Mouse (Mus musculus) lung, postnatal 10 days (tissue): ENCODE results near the gene Lrrc7.
"Not testable (repeated sequence)": the region's sequence is repeated elsewhere in the genome, so short reads cannot be mapped to it uniquely, and the experiment has no call there.

ENCODE experiments used
- DNase-seq: peaks from one replicate; pipeline ENCODE4 v3.0.0; 2021

Lrrc7 gene

DNA sequence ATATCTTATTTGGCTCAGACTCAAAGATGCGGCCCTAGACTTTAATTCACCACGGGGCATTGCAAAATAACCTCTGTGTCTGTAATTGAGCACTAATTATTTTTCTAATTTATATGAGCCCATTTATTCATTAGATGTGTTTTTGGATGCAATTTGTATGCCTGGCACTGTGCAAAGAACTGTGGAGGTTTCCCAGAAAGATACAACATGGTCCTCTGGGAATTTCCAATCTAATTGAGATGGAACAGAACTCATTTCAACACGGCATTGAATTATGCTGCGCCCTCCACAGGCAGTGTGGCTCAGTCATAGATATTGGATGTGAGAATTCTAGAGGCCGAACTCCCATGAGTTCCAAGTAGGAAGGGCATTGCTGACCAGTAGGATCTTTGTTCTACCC, 397.6 kb downstream of the Lrrc7 start:
- no peak for DNase-seq

DNA sequence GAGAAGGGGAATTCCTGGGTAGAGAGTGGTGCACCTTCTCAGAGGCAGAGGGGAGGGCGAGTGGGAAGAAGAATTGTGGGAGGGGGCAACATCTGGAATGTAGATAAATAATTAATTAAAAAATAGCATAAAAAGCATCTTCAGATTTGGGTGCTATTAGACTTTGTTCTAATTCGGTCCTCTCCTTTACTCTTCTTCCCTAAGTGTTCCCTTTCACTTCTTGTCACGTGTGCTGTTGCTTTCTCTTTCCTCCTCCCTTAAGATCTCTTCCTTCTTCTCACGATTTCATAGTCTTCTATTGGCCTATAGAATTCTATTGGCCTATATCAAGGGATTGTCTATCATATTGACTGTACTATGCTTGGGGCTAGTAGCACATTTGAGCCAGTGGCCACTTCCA, 398.9 kb downstream of the Lrrc7 start:
- DNase-seq, result no peak

DNA sequence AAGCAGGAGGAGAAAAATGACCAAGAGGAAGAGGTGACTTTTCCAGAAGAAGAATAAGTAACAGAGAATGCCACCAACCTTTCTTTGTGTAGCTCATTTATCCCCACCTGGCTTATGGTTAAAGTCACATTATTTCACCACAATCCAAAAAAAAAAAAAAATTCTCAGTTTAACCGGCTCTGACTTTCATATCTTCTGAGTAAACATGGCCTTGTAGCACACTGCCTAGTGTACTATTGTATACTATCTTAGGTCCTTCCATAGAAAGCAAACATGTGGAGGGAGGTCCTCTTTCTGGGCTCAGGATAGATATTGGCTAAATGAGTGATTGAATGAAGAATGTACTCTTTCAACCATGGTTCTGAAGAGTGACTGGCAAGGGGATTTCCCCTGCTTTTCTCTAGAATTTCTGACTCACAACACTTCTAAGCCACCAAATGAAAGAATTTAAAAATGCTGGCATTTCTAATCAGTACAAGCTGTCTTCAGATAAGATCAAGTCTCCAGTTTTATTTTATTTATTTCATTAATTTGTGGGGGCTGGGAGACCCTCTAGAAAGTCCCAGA, 400.0 kb downstream of the Lrrc7 start:
- DNase-seq, result no peak

DNA sequence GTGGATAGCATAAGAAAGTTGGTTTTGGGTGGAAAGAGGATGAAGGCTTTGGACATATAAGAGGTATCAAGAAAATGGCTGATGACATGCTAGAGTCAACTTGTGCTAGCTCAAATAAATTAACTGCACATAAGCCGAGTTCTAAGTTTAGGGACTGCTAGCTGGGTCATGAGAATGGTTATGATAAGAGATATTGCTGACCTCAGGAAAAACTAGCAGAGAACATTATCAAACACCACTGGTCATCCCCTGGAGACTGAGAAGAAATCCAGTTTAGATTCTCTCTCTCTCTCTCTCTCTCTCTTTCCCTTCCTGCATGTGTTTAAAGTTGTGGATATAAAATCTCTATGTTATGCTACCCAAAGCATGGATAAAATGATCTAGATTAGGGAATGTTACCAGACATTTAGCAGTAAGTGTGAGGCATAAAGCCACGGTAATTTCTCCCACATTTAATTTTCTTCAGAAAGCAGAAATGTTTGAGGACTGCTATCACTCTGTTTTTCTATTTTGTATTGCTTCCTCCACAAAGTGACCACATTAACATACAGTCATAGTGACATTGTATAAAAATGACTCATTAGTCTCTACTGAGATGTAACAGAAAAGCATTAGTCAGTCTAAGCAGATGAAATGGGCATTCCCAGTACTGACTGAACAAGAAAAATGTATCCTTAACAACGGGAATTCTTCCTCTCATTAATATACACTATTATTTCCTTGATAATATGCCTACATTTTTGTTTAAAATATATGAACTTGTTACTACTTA, 406.3 kb downstream of the Lrrc7 start:
- no peak for DNase-seq

DNA sequence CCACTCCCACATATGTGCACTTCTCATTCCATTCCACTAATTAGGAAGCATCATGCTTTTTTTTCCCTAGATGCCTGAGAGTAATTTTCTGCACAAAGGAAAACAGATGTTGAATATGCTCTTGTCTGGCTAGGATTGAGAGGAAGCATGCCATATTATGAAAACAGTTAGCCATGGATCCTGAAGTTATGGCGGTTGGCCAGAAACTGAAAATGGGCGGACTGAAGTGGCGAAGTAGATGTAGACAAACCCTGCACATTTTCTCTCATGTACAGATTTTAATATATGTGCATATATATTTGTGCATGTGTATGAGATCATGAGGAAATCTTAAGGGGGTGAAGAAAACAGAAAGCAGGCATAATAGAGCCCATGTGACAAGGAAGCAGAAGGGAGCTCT, 407.9 kb downstream of the Lrrc7 start:
- no peak for DNase-seq

DNA sequence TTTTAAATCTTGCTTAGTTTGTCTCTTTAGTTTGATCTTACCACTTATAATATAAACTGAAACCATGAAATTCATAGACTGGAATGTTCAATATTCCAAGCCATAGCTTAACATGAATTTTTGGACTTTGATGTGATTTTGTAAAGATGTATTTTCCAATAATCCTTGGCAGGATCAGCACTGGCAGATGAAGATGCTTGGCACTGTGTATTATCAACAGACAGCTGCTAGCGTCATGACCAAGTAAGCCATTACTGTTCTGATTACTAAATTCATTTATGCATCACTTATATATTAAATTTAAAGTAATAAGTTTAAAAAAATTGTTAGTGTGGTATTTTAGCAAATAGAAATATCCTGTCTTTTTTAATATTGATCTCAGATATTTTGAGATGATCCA, 413.0 kb downstream of the Lrrc7 start:
- no peak for DNase-seq

DNA sequence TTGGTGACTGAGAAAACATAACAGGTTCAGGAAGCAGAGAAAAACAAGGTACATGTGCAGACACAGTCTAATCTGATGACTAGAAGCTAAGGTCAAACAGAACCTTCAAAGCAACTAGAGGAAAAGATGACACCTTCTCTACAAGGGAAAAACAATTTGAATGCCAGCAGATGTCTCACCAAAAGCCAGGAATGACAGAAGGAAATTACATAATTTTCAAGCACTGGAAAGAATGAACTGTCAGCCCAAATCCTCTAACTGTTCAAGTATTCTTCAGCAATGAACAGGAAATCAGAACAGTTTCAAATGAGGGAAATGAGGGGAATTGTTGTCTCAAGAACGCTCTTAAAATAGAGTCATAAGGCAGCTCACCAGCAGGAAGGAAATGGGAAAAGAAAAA, 421.4 kb downstream of the Lrrc7 start:
- no peak for DNase-seq

DNA sequence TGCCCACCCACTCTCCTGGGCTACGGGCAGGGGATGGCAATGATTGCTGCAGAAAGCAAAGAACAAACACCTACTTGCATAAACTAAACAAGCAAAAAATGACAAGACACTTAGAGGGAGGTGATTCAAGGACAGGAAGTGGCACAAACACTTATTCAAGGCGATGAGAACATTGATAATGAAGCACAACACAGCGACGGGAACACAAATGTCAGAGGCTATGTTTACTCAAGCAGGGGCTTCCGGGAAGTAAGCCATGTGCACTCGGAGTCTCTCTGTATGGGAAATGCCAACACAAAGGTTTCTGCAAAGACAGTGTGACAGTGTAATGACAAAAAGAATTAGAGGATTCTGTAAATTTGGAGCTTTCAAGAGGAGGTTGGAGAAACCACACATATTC, 424.2 kb downstream of the Lrrc7 start:
- peak; percentile 12 for DNase-seq

DNA sequence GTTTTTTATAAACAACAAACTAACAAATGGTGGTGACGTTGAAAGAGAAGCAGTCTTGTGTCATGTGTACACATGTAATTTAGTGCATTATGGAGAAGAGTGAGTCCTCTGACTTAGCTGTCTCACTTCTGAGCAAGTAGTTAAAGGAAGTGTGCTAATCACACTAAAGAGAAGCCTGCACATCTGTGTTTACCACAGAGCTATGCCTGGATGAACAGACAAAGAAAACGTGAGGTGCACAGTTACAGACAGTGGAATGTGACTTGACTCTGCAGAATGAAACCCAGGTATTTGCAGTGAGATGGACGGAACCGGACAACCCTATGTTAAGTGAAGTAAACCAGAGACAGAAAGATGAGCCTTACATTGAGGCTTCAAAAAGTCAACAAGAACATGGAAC, 430.3 kb downstream of the Lrrc7 start:
- DNase-seq, result no peak

DNA sequence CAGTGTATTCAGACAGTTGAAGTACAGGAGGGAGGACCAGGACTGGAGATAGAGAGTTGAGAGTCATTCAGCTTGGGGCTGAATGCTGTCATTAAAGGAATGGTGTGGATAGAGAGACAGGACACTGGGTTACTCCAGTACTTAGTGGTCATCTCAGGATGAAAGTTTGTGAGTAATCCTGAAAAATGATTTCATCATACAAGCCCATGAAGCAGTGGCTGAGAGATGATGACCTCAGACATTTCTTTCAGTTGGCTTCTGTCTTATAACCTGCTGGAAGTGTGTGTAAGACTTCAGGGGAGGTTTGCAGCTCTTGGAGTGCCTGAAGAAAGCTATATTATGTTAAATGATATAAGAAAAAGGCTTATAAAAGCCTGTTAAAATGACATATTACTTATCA, 430.8 kb downstream of the Lrrc7 start:
- DNase-seq, result no peak

DNA sequence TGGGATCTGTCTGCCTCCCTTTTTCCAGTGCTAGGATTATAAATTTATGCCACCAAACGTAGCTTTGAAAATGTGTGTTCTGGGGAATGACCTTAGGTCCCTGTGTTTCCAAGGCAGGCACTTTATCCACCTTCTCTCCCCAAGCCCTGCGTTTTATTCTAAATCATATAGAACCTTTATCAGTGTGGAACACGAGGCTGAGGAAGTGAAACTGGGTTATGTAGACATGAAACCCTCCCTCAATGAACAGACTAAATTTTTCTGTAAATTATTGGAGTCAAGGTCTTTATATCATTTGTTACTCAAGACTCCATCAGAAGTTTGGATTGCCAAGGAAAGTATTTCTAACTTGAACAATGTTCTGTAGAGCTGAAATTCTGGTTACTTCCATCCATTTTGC, 439.1 kb downstream of the Lrrc7 start:
- DNase-seq, result no peak

DNA sequence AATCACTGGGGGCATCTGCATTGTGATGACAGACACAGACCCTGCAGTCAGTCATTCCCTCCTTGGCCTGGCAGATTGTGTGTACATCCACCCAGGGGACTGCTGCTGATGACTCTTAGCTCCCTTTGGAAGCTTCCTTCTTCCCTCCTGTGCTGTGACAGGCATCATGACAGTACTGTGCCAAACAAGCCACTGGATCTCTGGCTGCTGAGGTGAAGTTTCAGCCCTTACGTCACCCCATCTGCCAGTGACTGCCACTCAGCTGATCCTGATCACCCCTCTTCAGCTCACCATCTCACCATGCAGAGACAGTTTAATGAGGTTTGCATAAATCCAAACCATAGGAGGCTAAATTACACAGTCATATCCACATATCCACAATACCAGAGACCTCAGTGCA, 456.8 kb downstream of the Lrrc7 start:
- DNase-seq, result no peak

DNA sequence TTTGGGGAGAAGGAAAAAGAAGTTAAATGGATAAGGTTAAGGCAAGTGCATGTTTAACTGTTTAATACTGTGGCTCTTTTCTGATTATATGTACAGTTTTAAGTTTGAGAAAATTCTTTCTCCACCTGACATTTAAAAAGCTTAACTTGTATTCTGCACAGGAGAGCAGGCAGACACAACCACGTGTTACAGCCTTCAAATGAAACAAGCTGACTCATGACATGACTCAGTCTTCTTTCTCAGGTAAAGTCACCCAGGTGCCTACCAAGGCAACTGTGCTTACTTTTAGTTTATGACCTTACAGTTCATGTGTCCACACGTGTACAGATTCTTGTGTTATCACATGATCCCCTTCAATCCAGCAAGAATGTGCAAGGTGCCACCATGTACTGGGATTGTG, 458.6 kb downstream of the Lrrc7 start:
- DNase-seq, result no peak

DNA sequence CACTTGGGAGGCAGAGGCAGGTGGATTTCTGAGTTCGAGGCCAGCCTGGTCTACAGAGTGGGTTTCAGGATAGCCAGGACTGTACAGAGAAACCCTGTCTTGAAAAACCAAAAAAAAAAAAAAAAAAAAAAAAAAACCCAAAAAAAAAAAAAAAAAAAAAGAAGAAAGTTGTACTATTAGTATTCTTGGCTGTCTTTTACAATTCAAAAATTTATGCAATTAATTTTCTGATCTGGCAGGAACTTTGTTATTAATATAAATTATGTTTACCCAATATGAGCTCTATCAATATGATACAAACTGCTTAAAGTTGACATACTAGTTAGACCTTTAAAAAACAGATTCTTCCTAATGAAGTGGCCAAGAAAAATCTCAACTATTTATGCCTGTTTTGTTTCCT, 459.5 kb downstream of the Lrrc7 start:
- DNase-seq, result not testable (repeated sequence)

DNA sequence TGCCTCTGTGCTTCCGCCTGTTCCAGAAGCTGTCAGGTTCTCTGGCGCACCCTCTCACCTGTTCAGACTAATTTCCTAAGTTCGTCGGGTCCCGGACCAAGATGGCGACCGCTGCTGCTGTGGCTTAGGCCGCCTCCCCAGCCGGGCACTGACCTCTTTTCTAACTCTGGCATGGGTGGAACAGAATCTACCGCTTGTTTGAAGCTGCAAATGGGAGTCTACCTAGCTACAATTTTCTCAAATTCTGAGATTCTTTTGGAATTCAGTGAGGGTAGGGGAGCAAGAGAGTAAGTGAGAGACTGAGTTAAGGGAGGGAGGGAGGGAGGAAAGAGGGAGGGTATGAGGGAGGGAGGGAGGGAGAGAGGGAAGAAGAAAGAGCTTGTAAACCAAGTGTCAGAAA, 460.0 kb downstream of the Lrrc7 start:
- DNase-seq, result not testable (repeated sequence)

DNA sequence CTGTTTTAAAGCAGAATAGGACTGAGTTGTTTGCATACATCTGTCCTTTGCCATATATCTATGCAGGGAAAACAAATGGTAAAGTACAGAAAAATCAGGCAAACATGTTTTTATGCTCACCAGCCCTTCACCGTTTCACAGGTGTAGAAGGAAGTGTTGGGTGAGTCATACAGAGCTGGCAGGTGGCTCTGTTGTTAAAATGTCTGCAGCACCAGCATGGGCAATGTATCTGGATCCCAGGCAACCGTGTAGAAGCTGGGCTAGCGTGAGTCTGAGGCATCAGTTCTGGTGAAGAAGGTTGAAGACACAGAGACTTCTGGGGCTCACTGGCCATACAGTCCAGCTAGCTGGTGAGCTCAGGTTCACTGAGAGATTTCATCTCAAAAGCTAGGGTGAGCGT, 468.1 kb downstream of the Lrrc7 start:
- DNase-seq, result no peak

DNA sequence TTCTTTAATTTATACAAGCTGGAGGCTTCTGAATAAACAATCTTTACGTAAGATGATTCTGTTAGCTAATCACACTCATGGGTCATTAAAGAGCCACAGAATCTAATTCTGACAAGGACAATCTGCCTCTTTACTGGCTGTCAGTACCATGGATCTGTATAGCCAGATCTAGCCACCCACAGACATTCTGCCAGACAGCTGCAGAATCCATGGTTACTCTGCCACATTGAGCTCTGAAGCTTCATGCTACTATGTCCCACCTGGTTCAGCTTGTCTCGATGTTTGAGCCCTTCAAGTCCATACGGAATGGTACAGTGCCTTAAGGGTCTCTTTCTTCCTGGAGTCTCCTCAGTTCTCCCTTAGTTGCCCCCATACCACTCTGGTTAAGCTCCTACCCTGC, 470.4 kb downstream of the Lrrc7 start:
- DNase-seq, result no peak

DNA sequence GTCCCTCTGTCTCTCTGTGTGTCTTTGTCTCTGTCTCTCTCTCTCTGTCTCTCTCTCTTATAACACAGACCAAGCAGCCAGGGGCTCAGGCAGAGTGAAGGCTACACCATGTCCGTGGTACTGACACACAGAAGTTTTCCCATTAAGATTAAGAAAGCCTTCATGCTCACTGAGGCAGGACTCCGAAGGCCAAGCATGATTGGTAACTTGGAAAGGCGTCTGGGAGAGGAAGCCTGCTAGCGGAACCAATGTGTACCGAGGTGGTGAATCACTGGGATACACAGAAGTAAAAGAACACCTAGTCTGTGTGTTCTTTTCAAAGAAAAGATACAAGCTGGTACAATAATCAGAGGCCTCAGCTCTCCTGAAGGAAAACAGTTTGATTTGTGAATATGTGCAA, 484.2 kb downstream of the Lrrc7 start:
- DNase-seq, result no peak

DNA sequence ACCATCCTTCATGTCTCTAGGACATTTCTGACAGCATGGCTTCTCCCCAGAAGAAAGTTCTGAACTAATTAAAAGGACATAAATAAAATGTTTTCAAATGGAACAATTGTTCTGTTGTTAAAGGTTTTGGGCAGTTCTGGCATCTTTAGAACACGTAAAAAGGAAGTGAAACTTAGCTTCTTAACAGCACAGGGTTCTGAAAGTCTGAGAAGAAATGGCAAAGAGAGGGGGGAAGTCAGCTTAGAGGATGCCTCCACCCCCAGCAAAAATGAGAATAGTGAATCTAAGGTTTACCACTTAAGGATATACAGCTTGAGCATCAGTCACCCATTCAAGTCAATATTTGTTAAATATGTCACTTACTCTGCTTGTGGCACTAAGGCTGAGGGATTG, 484.6 kb downstream of the Lrrc7 start:
- no peak for DNase-seq

DNA sequence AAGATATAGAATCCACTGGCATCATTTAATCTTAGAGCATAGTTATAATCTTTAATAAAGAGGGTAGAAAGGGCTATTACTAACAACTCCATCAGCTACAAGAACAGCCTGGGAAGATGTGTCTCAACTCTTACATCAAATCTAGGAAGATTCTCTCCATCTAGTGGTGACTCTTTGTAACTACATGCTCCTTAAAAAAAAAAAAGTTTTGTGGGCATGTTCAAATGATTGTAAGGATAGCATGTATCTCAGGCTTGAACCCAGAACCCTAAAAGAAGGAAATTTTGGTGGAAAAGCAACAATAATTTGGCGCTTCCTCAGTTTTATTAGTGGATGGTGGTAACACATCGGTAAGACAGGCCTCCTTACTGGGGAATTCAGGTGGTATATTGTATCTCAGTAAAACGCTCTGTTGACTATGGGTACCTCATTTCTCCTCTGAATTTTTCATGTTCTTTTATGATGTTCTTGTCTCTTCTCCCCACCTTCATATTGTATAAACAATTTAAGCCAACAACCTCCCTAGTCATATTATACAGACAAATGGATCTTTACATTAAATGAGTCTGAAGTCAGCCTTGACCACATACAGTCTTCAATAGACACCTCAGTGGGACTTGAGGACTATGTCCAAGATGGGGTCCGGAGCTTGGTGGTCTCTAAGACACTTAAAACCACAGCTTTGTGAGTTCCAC, 485.2 kb downstream of the Lrrc7 start:
- no peak for DNase-seq

DNA sequence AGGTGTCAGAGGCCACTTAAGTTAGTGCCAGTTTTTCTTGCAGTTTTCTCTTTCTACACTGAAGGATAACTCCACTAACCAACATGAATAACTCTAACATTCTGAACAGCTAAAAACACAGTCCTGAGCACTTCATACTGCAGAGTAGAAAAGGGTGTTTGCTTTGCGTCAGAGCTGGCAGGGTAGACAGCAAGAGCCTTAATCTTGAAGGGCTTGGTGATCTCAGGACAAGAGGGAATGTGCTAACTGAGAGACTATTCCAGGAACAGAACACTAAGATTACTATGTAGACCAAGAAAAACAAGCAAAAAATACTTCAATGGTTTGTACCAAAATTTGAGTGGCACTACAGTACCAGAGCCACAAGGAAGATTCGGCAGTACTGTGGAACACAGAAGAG, 487.0 kb downstream of the Lrrc7 start:
- peak; percentile 12 for DNase-seq

DNA sequence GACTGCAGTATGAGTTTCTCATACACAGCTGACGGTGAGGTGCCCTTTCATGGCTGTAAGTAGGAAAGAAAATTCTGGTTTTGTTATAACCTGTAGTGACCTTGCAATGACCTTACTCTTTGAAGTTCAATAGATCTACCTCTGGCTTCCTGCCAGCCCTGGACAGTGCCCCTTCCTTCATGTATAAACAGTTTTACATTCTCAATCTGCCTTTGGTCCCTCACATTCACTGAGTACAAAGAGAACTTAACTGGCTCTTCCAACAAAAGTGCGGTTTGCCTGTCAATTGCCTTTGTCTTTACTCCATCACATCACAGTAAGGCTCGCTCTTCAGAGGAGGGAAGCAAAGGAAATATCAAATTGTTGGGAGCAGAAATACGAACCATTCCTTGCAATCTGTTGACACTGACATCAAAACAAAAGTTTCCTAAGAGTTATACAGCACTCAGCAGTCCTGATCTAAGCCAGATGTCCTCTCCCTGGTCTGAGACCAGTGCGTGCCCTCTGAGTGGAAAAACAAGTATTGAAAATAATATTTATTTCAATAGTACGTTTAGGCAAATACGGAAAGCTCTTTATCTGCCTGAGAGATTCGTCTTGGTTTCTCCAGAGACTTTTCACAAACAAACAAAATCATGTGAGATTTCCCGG, 493.3 kb downstream of the Lrrc7 start:
- no peak for DNase-seq

DNA sequence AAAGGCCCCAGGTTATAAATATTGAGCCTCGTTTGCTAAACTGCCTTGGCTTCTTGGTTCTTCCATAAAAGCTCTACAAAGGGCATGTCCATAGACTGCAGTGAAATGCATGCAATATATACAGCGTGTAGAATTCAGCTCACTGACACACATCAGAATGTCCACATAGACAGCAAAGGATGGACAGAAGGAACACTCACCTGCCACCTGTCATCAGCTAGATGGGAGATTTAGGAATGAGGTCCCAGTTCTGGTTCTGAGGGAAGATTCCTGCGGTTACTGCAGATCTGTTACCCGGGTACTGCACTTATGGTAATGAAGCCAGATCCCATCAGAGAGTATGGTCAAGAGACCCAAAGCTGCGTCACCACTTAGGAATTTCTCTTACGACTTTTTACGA, 494.1 kb downstream of the Lrrc7 start:
- DNase-seq, result no peak

DNA sequence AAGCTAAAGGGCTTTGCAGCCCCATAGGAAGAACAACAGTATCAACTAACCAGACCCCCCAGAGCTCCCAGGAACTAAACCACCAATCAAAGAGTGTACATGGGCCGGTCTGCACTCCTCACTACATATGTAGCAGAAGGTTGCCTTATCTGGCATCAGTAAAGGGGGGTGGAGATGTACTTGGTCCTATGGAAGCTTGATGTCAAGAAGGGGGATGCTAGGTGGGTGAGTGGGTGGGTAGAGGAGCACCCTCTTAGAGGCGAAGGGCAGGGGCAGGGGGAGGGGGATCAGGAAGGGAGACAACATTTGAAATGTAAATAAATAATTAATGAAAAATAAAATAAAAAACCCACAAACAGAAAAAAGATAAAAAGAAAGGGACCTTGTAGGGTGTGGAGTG, 496.8 kb downstream of the Lrrc7 start:
- no peak for DNase-seq
